Mouse (Mus musculus) MEL (cell line): ENCODE data around the gene Pter. TPM values are rescaled to one million over a fixed set of nuclear protein-coding genes. Genes with fewer than 3 reads are reported as not detected.

ENCODE experiments used
- DNase-seq: peaks from one replicate; pipeline ENCODE4 v3.0.0; 2011; ENCODE audit warnings: low read depth, low spot score
- H3K27ac ChIP-seq: 2 replicates; pipeline ENCODE4 v1.5.1; 2012; ENCODE audit warnings: low read depth, mild to moderate bottlenecking, control low read depth, low read length, moderate library complexity; ENCODE audit not compliant: control insufficient read depth
- H3K27me3 ChIP-seq, 2 experiments: fragments of 150-350 bp in 1 of 2; sonication (generic) in 1 of 2; 2 replicates each; pipeline ENCODE4 v1.6.1; 2012; ENCODE audit warnings: low read length in 2 of 2, mild to moderate bottlenecking in 2 of 2, improper control_type of control experiment in 1 of 2, moderate library complexity in 1 of 2; ENCODE audit not compliant: insufficient read depth in 2 of 2, control insufficient read depth in 1 of 2
- H3K36me3 ChIP-seq, 2 experiments: 2 replicates each; pipeline ENCODE4 v1.6.1; 2012 to 2014; ENCODE audit warnings: low read length in 2 of 2, improper control_type of control experiment in 1 of 2, inconsistent platforms in 1 of 2, mild to moderate bottlenecking in 1 of 2; ENCODE audit not compliant: insufficient read depth in 2 of 2, control insufficient read depth in 1 of 2
- H3K4me1 ChIP-seq, 2 experiments: fragments of 150-350 bp in 1 of 2; sonication (generic) in 1 of 2; 2 replicates each; pipeline ENCODE4 v1.6.1; 2012; ENCODE audit warnings: low read length in 2 of 2, improper control_type of control experiment in 1 of 2, mild to moderate bottlenecking in 1 of 2; ENCODE audit not compliant: insufficient read depth in 2 of 2, control insufficient read depth in 1 of 2
- H3K4me3 ChIP-seq, 2 experiments: fragments of 150-350 bp in 1 of 2; sonication (generic) in 1 of 2; 2 replicates each; pipeline ENCODE4 v1.5.1; 2012; ENCODE audit warnings: low read depth in 2 of 2, low read length in 2 of 2, mild to moderate bottlenecking in 2 of 2, moderate library complexity in 2 of 2, control low read depth in 1 of 2, improper control_type of control experiment in 1 of 2; ENCODE audit not compliant: control insufficient read depth in 1 of 2, insufficient read depth in 1 of 2
- H3K79me2 ChIP-seq: 2 replicates; pipeline ENCODE4 v1.6.1; 2012; ENCODE audit warnings: mild to moderate bottlenecking, low read length, moderate library complexity; ENCODE audit not compliant: control insufficient read depth, poor library complexity, insufficient read depth
- H3K9ac ChIP-seq: 2 replicates; pipeline ENCODE4 v1.6.1; 2012; ENCODE audit warnings: low read depth, mild to moderate bottlenecking, control low read depth, low read length, moderate library complexity; ENCODE audit not compliant: control insufficient read depth, poor library complexity, severe bottlenecking
- H3K9me3 ChIP-seq: fragments of 150-350 bp; sonication (generic); replicated peaks from 2 replicates; pipeline ENCODE4 v1.6.1; 2012; ENCODE audit warnings: mild to moderate bottlenecking, low read length, improper control_type of control experiment, moderate library complexity; ENCODE audit not compliant: insufficient read depth
- BHLHE40 ChIP-seq: IDR thresholded peaks from 2 replicates; pipeline ENCODE4 v1.6.1; 2012; ENCODE audit warnings: low read depth, mild to moderate bottlenecking, inconsistent platforms, low read length, improper control_type of control experiment, borderline replicate concordance
- CHD2 ChIP-seq: IDR thresholded peaks from 2 replicates; pipeline ENCODE4 v1.6.1; 2011; ENCODE audit warnings: low read length, improper control_type of control experiment
- E2F4 ChIP-seq: IDR thresholded peaks from 2 replicates; pipeline ENCODE4 v1.6.1; 2011; ENCODE audit warnings: low read depth, low read length, improper control_type of control experiment, borderline replicate concordance
- ELF1 ChIP-seq: IDR thresholded peaks from 2 replicates; pipeline ENCODE4 v1.6.1; 2014; ENCODE audit warnings: low read depth, mild to moderate bottlenecking, inconsistent platforms, low read length, improper control_type of control experiment, moderate library complexity
- ETS1 ChIP-seq: IDR thresholded peaks from 2 replicates; pipeline ENCODE4 v1.6.1; 2012; ENCODE audit warnings: low read depth, mild to moderate bottlenecking, inconsistent platforms, low read length, improper control_type of control experiment, moderate library complexity
- GABPA ChIP-seq: IDR thresholded peaks from 2 replicates; pipeline ENCODE4 v1.6.1; 2012; ENCODE audit warnings: low read depth, mild to moderate bottlenecking, inconsistent platforms, low read length, improper control_type of control experiment, moderate library complexity
- KAT2A ChIP-seq: conservative IDR thresholded peaks from 2 replicates; pipeline ENCODE4 v1.6.1; 2012; ENCODE audit warnings: low read depth, low read length, improper control_type of control experiment, inconsistent platforms
- MAFK ChIP-seq: IDR thresholded peaks from 2 replicates; pipeline ENCODE4 v1.6.1; 2011; ENCODE audit warnings: low read depth, mild to moderate bottlenecking, low read length, improper control_type of control experiment, borderline replicate concordance
- MEF2A ChIP-seq: IDR thresholded peaks from 2 replicates; pipeline ENCODE4 v1.6.1; 2014; ENCODE audit warnings: low read depth, mild to moderate bottlenecking, inconsistent platforms, low read length, improper control_type of control experiment; ENCODE audit not compliant: poor library complexity, insufficient replicate concordance, severe bottlenecking; ENCODE audit errors: extremely low read depth
- MXI1 ChIP-seq: IDR thresholded peaks from 2 replicates; pipeline ENCODE4 v1.6.1; 2011; ENCODE audit warnings: mild to moderate bottlenecking, low read depth, low read length, improper control_type of control experiment
- MYC ChIP-seq: IDR thresholded peaks from 2 replicates; pipeline ENCODE4 v1.6.1; 2011; ENCODE audit warnings: low read depth, mild to moderate bottlenecking, low read length, improper control_type of control experiment, moderate library complexity
- NELFE ChIP-seq: IDR thresholded peaks from 2 replicates; pipeline ENCODE4 v1.6.1; 2011; ENCODE audit warnings: low read depth, low read length, improper control_type of control experiment
- NRF1 ChIP-seq: IDR thresholded peaks from 2 replicates; pipeline ENCODE4 v1.6.1; 2014; ENCODE audit warnings: low read depth, mild to moderate bottlenecking, inconsistent platforms, low read length, improper control_type of control experiment, moderate library complexity; ENCODE audit not compliant: poor library complexity, insufficient read depth, severe bottlenecking
- POLR2AphosphoS2 ChIP-seq: IDR thresholded peaks from 2 replicates; pipeline ENCODE4 v1.6.1; 2011; ENCODE audit warnings: low read length, improper control_type of control experiment
- RAD21 ChIP-seq: IDR thresholded peaks from 2 replicates; pipeline ENCODE4 v1.6.1; 2011; ENCODE audit warnings: mild to moderate bottlenecking, low read depth, low read length, improper control_type of control experiment
- RCOR1 ChIP-seq: IDR thresholded peaks from 2 replicates; pipeline ENCODE4 v1.6.1; 2012; ENCODE audit warnings: low read depth, mild to moderate bottlenecking, inconsistent platforms, low read length, improper control_type of control experiment
- SIN3A ChIP-seq: IDR thresholded peaks from 2 replicates; pipeline ENCODE4 v1.6.1; 2012; ENCODE audit warnings: low read length, improper control_type of control experiment, inconsistent platforms
- SMC3 ChIP-seq: IDR thresholded peaks from 2 replicates; pipeline ENCODE4 v1.6.1; 2011; ENCODE audit warnings: low read depth, low read length, improper control_type of control experiment
- TAL1 ChIP-seq: IDR thresholded peaks from 2 replicates; pipeline ENCODE4 v1.6.1; 2012; ENCODE audit warnings: mild to moderate bottlenecking, inconsistent platforms, low read length, moderate library complexity, mixed read lengths
- TBP ChIP-seq: IDR thresholded peaks from 2 replicates; pipeline ENCODE4 v1.8.0; 2011; ENCODE audit warnings: low read depth, low read length, improper control_type of control experiment
- TCF12 ChIP-seq: IDR thresholded peaks from 2 replicates; pipeline ENCODE4 v1.6.1; 2014; ENCODE audit warnings: low read depth, mild to moderate bottlenecking, inconsistent platforms, low read length, improper control_type of control experiment, moderate library complexity
- USF1 ChIP-seq: IDR thresholded peaks from 2 replicates; pipeline ENCODE4 v1.6.1; 2014; ENCODE audit warnings: low read depth, mild to moderate bottlenecking, inconsistent platforms, low read length, improper control_type of control experiment, moderate library complexity
- USF2 ChIP-seq, 2 experiments: IDR thresholded peaks; 2 replicates each; pipeline ENCODE4 v1.6.1; 2011 to 2012; ENCODE audit warnings: improper control_type of control experiment in 2 of 2, low read length in 2 of 2, borderline replicate concordance in 1 of 2, inconsistent platforms in 1 of 2, low read depth in 1 of 2, mild to moderate bottlenecking in 1 of 2; ENCODE audit not compliant: insufficient read depth in 1 of 2
- ZMIZ1 ChIP-seq: IDR thresholded peaks from 2 replicates; pipeline ENCODE4 v1.6.1; 2012; ENCODE audit warnings: low read depth, mild to moderate bottlenecking, inconsistent platforms, low read length, improper control_type of control experiment, moderate library complexity
- ZNF384 ChIP-seq: IDR thresholded peaks from 2 replicates; pipeline ENCODE4 v1.6.1; 2012; ENCODE audit warnings: low read depth, mild to moderate bottlenecking, inconsistent platforms, low read length, improper control_type of control experiment
- polyA plus RNA-seq, 2 experiments: library from polyadenylated mRNA; stranded (reverse) in 1 of 2; unstranded in 1 of 2; fragments of >175 nt in 1 of 2; fragments of >200 nt in 1 of 2; gene quantifications; 2 replicates each; pipeline versions ENCODE4 v1.2.1 to v1.2.4; 2012; ENCODE audit warnings: low replicate concordance in 2 of 2, low read depth in 1 of 2; ENCODE audit not compliant: insufficient read length in 2 of 2, insufficient read depth in 1 of 2, missing spikeins in 1 of 2
- total RNA-seq: library from RNA; depleted of rRNA; stranded (reverse); fragments of 300-350 nt; gene quantifications from 2 replicates; pipeline ENCODE4 v1.2.3, GENCODE M21; 2012

Pter gene
- total and polyA plus RNA-seq, 3 experiments, result 19.4 to 19.6 TPM; not detected in 1

DNA sequence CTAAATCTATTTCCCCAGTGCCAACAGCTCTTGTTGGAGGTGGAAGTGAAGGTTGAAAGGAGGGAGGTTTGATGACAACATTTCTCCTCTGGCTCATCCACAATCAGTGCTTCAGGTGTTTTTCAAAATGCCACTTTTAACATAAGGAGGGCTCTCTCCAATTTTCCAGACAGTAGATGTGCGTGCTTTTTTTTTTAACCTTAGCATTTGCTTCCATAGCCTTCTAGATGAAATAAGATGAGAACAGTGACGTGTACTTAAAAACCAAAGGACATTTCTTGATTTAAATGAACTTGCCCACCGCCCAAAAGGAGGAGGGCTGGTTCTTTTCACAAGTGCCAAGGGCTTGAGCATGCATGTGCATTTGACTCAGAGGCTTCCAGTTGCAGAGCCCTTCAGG lies 88.1 kb downstream of the Pter start:
- Histone ChIP-seq H3K4me3 (no peak overlapping the region), H3K27me3 (no peaks in the 10 kb centered on the region)

GRCm38 (mm10) chr2:13018382-13018781 lies 94.5 kb downstream of the Pter start:
- no peaks in the 10 kb centered on the region for H3K36me3 ChIP-seq
- DNase-seq, result no peak
- H3K9me3 ChIP-seq, result no peaks in the 10 kb centered on the region

More for the DNA sequence above, 88.1 kb downstream of the Pter start:
- H3K9ac ChIP-seq, result no peak overlapping the region
- no peaks in the 10 kb centered on the region for H3K79me2 ChIP-seq
- H3K4me1 ChIP-seq, result no peaks in the 10 kb centered on the region
- TF ChIP-seq NRF1 (no peak), SMC3 (no peak), USF2 (IDR thresholded peaks at IDR 0.05; ENCODE audit: borderline replicate concordance in 1 of 2, insufficient read depth in 1 of 2, low read depth in 1 of 2, low read length in 2 of 2) (no peak), CHD2 (no peak), RAD21 (no peak), TCF12 (no peak), MXI1 (no peak), BHLHE40 (no peak), ELF1 (no peak), MAFK (no peak), MYC (no peak), GABPA (no peak), NELFE (no peak), ETS1 (no peak), ZMIZ1 (no peak), TBP (no peak)
- no peaks in the 10 kb centered on the region for H3K36me3 ChIP-seq
- no peak overlapping the region for H3K27ac ChIP-seq
- no peaks in the 10 kb centered on the region for H3K9me3 ChIP-seq
- no peak for DNase-seq

More at GRCm38 (mm10) chr2:13018382-13018781, 94.5 kb downstream of the Pter start:
- no peaks in the 10 kb centered on the region for H3K27me3 ChIP-seq
- no peaks in the 10 kb centered on the region for H3K79me2 ChIP-seq
- no peak overlapping the region for H3K9ac ChIP-seq
- no peak for TF ChIP-seq SMC3
- no peak for TF ChIP-seq MAFK
- no peak for TF ChIP-seq MEF2A
- no peak for TF ChIP-seq ZNF384
- TF ChIP-seq BHLHE40, result no peak
- TF ChIP-seq SIN3A, result no peak
- no peak for TF ChIP-seq RCOR1
- TF ChIP-seq ZMIZ1, result no peak
- no peak for TF ChIP-seq USF1
- TF ChIP-seq TBP, result no peak
- TF ChIP-seq POLR2AphosphoS2, result no peak
- TF ChIP-seq TAL1, result no peak
- TF ChIP-seq GABPA, result no peak
- no peak for TF ChIP-seq E2F4
- TF ChIP-seq KAT2A, result no peak
- no peak for TF ChIP-seq RAD21
- TF ChIP-seq, all 39 proteins: peak for 0
- Histone ChIP-seq H3K4me1 (no peaks in the 10 kb centered on the region), H3K4me3 (no peak overlapping the region), H3K27ac (no peak overlapping the region)
